Mouse (Mus musculus): ENCODE data around the gene Ldb3.
A peak's percentile ranks its signal among the peaks of the same experiment; 100 is the strongest.

The Ldb3 gene

DNA sequence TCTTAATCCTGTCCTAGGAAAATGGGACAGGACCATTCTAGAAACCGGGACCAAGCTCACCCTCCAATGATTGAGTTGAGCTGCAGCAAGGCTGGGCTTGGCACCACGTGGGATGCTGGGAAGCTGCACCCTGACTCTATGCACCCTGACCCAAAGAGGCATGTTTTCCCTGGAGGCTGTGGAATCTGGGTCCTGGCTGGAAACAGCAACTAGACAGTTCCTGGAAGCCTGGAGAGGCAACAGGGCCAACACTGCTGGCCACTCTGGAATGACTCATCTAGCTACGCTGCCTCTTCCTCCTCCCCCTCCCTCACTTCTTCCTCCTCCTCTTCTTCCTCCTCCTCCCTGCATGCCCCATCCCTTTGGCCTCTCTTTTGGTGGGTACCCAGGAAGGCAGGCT lies 34.4 kb downstream of the Ldb3 start:
- DNase-seq: no peak

DNA sequence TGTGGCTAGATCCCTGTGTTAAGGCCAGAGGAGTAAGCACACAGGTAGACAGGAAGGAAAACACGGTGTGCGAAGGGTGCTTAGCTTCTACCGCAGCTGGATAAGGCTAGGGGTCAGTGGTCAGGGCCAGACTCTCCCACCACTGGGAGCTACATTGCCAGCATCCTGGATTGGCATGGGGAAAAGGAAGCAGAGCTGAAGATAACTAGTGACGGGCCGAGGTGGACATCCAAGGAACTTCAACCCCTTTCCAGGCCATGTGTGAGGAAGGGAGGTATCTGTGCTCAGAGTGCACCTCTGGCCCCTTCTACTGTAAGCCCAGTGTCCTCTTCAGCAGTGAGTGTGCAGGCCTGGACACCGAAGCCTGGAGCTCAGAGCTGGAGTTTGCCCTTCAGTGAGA lies 35.0 kb downstream of the Ldb3 start:
- no peak for DNase-seq

DNA sequence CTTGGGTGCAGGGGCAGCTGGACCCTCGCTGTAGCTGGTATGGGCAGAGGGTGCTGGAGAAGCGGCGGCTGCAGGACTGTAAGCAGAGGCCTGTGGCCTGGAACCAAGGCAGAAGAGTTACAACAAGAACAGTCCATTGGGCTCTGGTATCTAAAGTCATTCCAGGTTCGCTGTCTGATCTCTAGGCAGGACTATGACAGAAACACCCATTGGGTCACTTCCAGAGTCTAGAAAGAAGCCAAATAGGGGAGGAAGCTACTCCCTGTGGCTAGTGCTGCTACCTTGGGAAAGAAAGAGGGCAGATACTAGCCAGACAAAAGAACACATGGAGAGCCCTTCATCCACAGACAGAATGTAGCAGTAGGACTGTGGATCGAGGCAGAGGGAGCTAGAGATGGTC lies 36.3 kb downstream of the Ldb3 start:
- no peak for DNase-seq

DNA sequence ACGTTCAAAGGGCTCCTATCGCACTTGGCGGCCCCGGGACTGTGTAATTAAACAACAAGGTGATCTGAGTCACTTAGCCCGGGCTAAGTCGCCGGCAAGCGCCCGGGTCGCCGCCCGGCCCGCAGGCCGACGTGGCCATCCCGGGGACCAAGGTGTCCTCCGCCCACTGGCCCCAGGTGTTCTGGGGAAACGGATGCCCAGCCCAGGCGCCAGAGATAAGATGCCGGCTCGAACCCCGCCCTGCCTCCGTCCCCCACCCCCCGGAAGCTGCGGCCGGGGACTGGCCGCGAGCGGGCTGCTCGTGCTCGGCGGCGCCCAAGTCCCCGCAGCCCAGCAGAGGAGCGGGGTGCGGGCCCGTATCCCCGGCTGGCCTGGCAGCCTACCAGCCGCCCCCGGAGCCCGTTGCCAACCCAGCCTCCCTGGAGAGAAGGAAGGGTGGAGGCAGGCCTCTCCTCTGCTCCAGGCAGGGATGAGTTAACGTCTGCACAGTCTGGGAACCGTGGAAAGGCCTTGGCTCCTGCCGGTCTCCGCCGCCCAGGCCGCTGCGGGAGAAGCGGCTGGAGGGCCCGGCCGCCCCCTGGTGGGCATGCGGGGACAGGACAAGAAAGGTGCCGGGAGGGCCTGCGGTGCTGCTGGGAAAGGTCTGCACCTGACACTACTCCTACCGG lies 39.3 kb downstream of the Ldb3 start:
- DNase-seq: peak; percentile 85

DNA sequence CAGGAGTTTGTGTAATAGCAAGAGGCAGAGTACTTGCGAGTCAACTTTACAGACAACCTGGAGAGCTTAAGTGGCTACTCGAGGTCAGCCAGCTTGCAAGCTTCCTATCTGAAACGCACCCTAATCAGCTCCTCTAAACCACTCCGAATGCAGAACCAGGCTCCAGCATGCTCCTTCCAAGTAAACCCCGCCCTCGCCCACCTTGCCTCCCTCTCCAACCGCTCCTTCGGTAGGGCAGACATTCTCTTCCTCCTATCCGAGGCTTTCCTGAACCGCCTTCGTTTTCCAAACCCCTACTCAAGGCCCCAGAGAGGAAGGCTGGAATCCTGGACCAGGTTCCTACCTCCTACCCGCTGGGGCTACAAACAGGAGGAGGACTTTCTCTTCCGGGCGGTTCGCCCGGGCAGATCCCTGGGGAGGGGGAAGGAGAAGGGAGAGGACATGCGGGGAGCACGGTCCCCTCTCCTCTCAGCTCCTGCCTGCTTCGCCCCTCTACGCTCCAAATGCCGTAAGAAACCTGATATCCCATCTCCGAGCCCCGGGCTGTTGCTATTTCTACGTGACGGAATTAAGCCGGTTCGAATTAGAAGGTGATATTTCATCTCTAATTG lies 40.0 kb downstream of the Ldb3 start:
- peak; percentile 57 for DNase-seq

DNA sequence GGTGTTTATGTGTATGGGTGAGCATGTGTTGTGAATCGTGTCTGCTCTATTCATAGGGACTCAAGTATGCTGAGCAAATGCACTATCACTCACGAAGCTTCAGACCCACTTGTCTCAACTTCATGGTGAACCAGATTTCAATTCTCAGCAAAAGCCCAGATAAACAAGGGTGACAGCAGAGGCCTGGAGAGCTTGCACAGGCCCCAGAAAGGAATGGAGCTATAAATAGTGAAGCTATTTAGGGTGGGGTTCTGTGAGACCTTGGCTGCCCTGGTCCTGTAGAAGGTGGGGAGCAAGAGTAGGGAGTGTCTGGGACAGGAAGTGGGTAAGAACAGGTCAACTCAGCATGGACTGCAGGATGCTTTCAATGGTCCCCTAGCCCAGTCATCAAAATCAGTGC lies 43.9 kb downstream of the Ldb3 start:
- no peak for DNase-seq

DNA sequence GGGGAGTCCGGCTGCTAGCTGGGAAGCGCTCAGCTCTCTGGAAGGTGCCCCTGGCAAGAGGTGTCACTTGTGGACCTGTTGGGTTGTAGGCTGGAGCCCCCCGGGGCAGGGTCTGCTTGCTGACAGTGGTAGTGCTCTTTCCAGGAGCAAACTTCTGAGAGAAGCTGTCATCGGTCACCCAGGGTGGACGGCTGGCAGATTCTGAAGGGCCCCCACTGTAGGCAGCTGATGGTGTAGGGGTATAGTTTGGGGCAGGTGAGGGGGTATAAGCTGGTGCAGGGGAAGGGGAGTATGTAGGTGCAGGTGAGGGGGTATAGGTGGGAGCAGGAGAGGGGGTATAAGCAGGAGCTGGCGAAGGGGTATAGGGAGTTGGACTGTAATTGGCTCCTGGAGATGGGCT lies 44.5 kb downstream of the Ldb3 start:
- no peak for DNase-seq

DNA sequence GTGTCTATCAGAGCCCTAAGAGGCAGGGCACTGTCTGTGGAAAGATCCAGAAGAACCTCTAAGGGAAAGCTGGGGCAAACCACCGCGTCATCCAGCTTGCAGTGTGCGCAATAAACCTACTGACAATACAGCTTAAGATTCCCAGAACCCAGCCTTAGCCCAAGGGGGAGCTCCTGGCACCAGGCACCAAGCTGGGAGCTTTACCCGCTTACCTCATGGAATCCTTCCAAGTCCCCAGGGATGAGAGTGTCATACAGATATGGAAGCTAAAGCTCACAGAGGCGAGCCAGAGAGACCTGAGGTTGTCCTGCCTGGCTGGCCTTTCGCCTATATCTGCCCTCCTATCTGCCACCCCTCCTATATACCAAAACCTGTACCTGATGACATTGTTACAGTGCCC lies 44.9 kb downstream of the Ldb3 start:
- DNase-seq: no peak

DNA sequence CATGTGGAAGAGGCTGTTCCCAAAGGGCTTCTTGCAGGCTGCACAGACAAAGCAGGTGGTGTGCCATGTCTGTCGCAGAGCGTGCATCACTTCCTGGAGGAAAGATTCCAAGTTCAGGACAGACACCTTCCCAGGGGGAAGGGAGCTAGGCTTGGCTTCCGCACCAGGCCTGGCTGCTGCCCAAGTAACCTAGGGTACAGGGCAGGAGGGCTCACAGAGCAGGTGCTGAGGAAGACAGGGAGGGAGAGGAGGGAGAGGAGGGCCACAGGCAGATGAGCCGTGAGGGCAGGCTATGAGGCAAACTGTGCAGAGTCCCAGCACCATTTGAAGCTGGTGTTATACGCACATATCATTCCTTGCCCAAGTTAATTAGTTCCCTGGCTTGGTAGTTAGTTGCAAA lies 46.6 kb downstream of the Ldb3 start:
- DNase-seq: no peak

DNA sequence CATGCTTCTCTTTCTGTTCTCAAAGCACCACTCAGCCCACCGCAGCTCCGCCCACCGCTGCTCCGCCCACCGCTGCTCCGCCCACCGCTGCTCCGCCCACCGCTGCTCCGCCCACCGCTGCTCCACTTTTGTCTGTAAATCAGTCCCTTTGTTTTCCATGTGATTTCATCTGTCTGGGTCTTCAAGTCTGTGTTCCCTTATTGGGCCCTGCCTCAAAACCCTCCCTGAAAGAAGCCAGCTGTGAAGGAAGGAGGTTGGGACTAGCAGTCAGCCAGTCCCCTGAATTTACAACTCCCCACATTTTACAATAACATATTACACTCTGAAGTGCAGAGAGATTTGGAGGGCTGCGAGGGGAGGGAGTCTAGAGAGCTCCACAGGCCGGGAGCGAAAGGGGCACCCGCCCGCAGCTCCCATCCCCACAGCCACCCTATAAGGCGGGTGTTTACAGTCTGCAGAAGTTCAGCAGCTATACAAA lies 47.8 kb downstream of the Ldb3 start:
- DNase-seq: peak; percentile 23

DNA sequence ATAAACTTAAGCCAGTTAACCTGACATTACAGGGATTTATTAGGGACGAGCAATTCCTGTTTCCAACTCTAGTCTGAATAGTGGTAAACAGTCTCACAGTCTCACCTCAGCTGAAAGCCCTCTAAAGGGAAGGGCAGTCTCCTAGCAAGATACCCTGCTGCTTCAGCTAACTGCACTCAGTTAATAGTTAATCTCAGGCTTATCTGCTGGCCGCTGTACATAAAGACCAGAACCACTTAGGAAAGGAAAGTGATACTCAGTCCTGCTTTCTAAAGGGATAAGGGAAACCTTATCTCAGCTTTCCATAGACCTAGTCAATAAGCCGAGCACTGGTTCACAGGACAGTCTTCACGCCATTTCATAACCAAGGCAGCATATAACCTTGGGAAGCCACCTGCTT lies 52.6 kb downstream of the Ldb3 start:
- DNase-seq: no peak

DNA sequence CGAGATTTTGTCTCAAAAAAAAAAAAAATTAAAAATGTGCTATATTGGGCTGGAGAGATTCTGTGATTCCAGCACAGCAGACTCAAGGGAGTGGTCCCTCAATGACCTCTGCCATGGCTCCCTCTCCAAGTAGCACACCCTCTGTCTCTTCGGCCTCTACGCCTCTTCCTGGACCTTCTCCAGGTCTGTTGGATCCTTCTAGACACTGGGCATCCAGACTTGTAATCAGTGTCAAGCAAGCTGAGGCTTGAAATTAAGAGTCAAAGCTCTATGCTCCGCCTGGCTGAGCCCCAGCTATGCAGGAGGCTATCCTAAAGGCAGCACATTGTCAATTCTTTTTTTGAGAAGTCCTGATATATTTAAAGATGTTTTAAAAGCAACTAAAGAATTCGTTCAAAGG lies 54.9 kb downstream of the Ldb3 start:
- no peak for DNase-seq

DNA sequence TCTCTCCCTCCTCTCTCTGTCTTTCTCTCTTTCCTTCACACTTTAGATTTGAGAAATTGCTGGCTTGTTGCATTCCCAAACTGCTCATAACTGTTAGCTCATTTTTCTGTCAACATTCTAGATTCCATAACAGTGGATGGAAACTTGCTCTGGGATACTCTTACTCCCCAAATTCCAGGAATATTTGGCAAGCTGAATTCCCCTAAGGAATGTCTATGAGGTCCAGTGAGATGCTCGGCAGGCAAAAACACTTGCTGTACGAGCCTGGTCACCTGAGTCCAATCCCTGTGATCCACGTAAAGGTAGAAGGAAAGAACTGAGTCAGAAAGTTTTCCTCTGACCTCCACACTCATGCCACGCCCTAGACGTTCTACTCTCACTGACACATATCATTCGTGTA lies 55.9 kb downstream of the Ldb3 start:
- DNase-seq: no peak

DNA sequence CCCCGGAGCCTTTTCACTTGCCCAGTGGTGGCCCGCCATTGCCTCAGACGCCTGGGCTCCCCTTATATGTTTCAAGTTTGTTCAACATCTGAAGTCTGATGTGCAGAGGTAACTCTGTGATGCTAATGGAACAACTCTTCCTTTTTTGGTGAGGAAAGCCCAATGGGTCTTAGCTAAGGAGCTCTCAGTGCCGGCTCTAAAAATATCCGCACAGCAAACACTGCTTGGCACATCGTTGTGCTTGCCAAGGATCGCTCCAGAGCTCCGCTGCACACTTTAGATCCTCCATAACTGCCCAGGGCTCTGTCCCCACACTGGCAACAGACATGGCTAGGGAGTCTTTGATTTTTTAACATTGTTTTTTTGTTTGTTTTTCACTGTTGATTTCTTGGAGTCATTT lies 59.7 kb downstream of the Ldb3 start:
- DNase-seq: no peak

DNA sequence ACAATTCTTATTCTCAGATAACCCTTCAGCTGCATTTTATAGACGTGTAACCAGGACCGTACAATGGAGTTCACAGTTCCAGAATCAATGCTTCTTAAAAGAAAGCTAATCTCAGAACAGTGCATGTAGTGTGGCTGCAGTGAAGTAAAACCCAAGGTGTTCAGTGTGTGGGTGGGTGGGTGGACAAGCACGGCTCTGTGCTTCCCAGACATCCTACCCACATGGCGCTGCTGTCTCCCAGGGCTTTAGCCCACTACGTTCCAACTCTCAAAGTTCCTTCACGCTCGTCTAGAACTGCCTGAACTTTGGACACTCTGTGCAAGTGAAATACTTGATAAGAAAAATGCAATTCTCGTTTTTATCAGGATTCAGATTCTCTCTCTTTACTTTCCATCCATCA lies 65.8 kb downstream of the Ldb3 start, which contains the start of gene 9230112D13Rik:
Gene 9230112D13Rik, minus strand, starts transcription at position 101 of the 400 bp plus-strand sequence.
- DNase-seq: no peak

DNA sequence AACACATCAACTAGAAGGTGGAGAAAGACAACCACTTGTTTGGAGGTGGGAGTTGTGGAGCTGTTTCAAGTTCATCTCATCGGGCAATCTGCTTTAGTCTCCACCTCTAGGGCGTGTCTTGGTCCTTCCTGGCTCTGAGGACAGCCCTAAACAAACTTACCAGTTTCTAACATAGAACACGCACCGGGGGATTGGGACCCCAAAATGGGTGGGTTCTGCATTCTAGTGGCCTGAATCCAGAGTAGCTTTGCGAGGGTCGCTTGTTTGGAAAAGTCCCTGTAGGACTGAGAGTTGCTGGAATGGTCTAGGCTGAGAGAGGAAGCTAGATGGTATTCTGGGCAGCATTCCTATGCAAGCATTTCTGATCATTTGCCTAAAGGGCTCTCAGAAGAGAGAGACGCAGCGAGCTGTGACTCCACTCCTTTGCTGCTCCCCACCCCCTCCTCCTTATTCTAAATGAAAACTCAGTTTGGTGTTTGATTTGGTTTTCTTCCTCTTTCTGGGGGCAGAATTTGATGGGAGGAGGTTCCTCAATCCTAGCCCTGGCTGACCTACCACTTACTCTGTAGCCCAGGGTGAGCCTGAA lies 70.4 kb downstream of the Ldb3 start:
- no peak for DNase-seq

DNA sequence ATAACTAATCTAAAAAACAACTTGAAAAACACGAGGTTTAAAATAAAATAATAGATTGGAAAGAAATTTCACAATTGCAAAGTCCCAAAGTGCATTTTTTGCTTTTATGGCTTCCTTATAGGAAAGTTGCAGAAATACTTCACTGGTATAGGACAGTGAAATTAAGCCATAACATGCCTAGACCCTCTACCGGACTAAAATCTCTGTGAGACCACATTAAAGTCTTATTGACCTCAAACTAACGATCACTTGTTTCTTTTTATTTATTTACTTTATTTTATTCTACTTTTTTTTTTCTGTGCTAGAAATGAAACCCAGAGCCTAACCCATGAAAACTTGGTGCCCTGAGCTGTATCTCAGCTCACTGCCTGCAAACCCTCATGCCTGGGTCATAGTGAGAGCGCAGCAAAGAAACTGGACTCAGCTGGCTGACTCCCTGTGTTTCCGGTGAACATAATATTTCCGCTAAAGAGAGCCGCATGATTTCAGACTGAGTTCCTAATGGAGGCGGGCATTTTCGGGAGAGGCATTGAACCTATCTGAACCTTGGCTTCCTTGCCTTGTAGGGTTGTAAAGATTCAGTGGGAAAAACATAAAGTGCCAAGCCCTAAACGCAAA lies 71.4 kb downstream of the Ldb3 start:
- no peak for DNase-seq

DNA sequence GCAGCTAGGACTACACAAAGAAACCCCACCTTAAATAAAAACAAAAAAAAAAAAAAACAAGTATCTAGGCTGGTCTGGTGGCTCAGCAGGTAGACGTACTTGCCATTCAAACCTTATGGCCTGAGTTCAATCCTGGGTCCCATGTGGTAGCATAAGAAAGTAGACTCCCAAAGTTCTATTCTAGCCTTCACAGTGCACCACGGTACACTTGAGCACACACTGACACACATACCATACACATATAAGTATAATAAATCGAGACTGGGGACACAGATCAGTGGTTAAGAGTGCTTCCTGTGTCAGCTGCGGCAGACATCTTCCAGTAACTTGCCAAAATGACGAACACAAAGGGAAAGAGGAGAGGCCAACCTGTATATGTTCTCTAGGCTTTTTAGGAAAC lies 72.6 kb downstream of the Ldb3 start:
- no peak for DNase-seq

DNA sequence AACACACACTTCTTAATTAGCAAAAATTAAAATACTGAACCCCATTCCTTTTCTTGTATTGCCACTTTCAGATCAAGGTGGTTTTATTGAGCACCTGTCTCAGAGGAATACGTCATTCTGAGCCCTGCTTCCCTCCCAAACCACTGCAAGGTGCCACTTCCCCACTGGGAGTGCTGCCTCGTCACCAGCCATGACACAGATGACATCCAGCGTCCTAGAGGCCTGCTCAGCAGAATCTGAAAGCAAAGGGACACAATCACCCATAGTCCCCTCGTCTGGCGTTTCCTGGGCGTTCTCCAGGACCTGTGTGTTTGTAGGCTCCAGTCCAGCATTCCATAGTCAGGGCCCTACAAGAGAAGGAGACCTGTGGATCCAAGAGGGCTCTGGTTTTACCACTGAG lies 74.4 kb downstream of the Ldb3 start:
- DNase-seq: no peak

DNA sequence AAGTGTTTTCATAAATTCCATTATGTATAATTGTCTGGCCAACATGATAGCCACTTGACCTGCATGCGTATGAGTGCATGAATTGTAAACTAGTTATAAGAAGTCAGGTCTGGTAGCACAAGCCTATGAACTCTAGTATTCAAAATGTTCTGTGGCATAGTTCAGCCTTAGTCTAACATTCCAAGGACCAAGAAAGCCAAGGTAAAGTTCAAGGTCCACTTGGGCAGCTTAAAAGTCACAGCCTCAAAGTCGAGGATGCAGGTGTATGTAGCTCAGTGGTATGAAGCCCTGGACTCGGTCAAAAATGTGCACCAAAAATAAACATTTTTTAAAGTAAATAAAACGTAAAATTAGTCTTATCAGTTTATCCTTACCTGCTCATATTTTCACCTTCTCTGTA lies 75.9 kb downstream of the Ldb3 start:
- no peak for DNase-seq

DNA sequence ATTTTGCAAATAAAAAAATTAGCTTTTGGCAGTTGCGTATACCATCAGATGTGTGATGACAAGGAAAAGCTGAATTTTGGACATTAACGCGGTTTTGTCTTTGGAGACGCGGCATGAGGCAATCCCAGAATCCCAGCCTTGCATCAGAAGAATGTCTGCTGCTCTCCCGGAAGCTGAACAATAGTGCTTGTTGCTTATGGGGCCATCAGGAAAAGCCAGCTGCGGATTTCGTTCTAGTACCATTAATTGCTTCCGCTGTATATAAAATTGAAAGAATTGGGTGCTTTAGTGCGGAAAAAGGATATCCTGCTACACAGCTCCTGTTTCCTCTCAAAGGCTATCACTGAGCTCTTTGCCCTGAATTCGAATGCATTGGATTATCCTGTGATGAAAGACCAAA lies 76.6 kb downstream of the Ldb3 start:
- no peak for DNase-seq

DNA sequence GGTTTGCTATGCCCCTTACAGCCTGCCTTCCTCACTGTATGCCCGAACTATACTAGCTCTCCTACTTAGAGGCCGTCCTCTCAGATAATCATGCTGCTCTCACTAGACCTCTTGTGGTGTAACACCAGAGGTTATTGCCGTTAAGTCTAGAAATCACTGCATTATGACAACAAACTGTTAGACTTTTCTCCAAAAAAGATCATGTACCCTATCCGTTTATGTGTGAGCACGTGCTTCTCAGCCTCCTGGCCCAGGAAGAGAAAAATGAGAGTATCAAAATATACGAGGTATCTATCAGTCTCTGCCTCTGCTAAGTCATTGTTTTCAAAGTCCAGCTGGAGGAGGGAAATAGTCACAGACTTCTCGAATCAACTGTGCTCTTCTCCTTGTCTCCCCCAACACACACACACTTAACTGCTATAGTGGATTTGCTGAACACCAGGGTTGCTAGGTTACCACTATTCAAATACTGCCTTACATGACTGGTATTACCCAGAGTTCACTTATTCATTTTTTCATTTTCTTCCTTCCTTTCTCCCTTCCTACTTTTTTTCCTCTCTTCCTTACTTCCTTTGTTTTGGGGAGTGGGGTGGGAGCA lies 79.5 kb downstream of the Ldb3 start:
- no peak for DNase-seq

DNA sequence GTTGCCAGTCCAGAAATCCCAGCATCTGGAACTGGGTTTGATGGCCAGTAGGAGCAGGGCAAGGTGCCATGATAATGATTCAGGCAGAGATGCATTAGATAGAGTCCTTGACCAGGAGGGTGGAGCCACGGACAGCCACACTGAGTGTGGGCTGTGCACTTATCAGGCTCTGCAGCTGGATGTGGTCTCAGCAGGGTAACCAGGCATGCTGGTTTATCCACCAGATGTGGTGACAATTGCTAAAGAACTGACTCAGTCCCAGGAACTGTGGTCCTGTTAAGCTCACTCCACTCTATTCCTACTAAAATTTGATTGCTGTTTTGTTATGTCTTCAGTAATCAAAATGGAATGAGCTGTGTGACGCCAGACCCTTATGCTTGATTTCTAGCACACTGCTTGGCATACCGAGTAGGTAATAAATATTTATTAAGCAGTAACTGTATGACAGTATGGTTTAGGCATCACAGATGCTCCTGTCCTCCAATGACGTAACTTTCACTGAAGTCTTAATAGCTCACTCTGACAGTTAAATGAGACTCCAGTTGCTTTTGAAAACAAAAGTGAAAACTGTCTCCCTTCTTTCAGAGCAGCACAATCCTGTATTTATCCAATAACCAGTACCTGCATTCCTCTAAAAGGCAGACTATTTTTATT lies 80.2 kb downstream of the Ldb3 start:
- DNase-seq: no peak
